Mouse (Mus musculus) forebrain, embryonic 15.5 days (tissue): ENCODE measurements around the gene Ell. TPM values are rescaled to one million over a fixed set of nuclear protein-coding genes. Genes with fewer than 3 reads are reported as not detected.

Source experiments
- ATAC-seq: fragments of 200-750 bp; cut with Nextera tagmentation; replicated peaks from 2 replicates; pipeline ENCODE4 v1.8.0; 2017; ENCODE audit warnings: mild to moderate bottlenecking, moderate TSS enrichment, moderate library complexity
- H3K27ac ChIP-seq: fragments of 300-500 bp; sonication (generic); replicated peaks from 2 replicates; pipeline ENCODE4 v1.5.1; 2015; ENCODE audit warnings: mild to moderate bottlenecking, inconsistent platforms
- H3K27me3 ChIP-seq: fragments of 300-500 bp; sonication (generic); 2 replicates; pipeline ENCODE4 v1.6.1; 2015; ENCODE audit warnings: inconsistent platforms
- H3K36me3 ChIP-seq: fragments of 300-500 bp; sonication (generic); 2 replicates; pipeline ENCODE4 v1.6.1; 2015; ENCODE audit warnings: mild to moderate bottlenecking, inconsistent platforms
- H3K4me1 ChIP-seq: fragments of 300-500 bp; sonication (generic); 2 replicates; pipeline ENCODE4 v1.6.1; 2015; ENCODE audit warnings: inconsistent platforms
- H3K4me2 ChIP-seq: fragments of 300-500 bp; sonication (generic); replicated peaks from 2 replicates; pipeline ENCODE4 v1.6.1; 2015; ENCODE audit warnings: mild to moderate bottlenecking, inconsistent platforms
- H3K4me3 ChIP-seq: fragments of 300-500 bp; sonication (generic); 2 replicates; pipeline ENCODE4 v1.5.1; 2015; ENCODE audit warnings: mild to moderate bottlenecking, inconsistent platforms
- H3K9ac ChIP-seq: fragments of 300-500 bp; sonication (generic); replicated peaks from 2 replicates; pipeline ENCODE4 v1.6.1; 2015; ENCODE audit warnings: mild to moderate bottlenecking, inconsistent platforms
- H3K9me3 ChIP-seq: fragments of 300-500 bp; sonication (generic); 2 replicates; pipeline ENCODE4 v1.6.1; 2016; ENCODE audit warnings: inconsistent platforms
- WGBS: fragments of 180-500 bp; shearing (Covaris S2); methylation state at CpG from one replicate; pipeline ENCODE4 v1.1.7; 2015; ENCODE audit warnings: mixed read lengths; 5-methylcytosine and 5-hydroxymethylcytosine counted together
- polyA plus RNA-seq: library from polyadenylated mRNA; unstranded; fragments of >200 nt; fragmentation: Nextera tagmentation; extraction: Ambion mirVana; gene quantifications from 2 replicates; pipeline ENCODE4 v1.2.1, GENCODE M21; 2015

The Ell gene
- polyA plus RNA-seq, 1 experiment from 2014 or later: 19.2 TPM

DNA sequence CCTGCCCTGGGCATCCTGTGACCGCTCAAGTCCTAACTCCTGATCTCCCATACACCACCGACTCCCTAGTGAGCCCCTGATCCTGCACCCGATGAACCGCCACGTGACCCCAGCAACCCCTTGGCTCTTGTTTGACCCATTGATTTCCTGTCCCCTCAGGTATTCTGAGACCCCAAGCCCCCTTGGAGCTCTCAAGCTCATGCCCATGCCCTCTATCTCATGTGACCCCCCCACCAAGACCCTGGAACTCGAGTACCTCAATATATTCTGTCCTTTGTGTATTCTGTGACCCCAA is 68.3 kb downstream of the Ell start:
- peaks cover 53% of the 10 kb centered on the region for H3K4me1 ChIP-seq

DNA sequence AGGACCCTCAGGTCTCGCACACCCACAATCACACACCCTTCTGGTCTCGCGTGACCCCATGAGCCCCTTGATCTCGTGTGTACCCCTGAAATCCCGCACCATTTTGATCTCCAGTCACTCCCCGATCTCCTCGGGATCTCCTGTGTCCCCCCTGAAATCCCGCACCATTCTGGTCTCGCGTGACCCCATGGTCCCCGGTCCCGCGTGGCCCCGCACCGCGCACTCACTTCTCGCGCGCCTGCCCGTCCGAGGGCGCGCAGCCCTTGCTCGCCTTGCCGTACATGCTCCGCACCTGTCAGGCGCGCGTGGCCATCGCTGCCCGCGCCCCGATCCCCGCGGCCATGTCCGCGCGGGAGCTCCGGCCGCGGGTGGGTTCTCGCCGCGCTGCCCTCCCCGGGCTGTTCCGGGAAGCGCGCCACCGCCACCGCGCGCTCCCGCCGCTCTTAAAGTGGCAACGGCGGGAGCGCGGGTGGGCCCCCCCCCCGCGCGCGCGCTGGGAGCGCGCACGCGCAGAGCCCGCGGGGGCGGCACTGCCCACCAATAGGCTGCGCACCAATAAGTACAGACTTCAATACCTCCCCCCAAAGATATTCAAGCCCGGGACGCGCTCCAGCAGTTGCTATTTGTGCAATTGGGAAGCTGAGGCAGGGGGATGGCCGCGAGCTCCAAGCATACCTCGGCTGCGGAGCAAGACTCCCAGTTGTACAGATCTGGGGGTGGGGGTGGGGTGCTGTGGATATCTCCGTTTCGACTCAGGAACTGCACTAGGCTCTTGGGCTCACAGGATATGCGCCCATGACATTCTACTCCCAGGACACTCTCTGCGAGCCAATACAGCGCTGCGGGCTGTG is 68.9 kb downstream of the Ell start:
- Histone ChIP-seq H3K4me1 (peaks cover 53% of the 10 kb centered on the region), H3K4me2 (peak overlapping the region; percentile 63), H3K27ac (peak overlapping the region; percentile 70), H3K27me3 (peaks cover 4% of the 10 kb centered on the region; the same call in 1 of the 2 replicates), H3K9ac (peak overlapping the region; percentile 71), H3K4me3 (peak overlapping the region; percentile 58), H3K9me3 (no peaks in the 10 kb centered on the region), H3K36me3 (no peaks in the 10 kb centered on the region)
- 1% methylated on average over 84 of the region's 84 CpGs for WGBS
- 0 out of 2 replicates have a peak, but pooled peaks have one; percentile 14 for ATAC-seq

More for the DNA sequence above, 68.3 kb downstream of the Ell start:
- Histone ChIP-seq H3K4me3 (peak overlapping the region; percentile 58), H3K9me3 (no peaks in the 10 kb centered on the region), H3K9ac (peak overlapping the region; percentile 71), H3K4me2 (peak overlapping the region; percentile 63), H3K36me3 (no peaks in the 10 kb centered on the region), H3K27me3 (peaks cover 4% of the 10 kb centered on the region; the same call in 1 of the 2 replicates), H3K27ac (peak overlapping the region; percentile 70; the same call in 1 of the 2 replicates)
- ATAC-seq: no peak
- WGBS: 21% methylated on average over 6 of the region's 6 CpGs

DNA sequence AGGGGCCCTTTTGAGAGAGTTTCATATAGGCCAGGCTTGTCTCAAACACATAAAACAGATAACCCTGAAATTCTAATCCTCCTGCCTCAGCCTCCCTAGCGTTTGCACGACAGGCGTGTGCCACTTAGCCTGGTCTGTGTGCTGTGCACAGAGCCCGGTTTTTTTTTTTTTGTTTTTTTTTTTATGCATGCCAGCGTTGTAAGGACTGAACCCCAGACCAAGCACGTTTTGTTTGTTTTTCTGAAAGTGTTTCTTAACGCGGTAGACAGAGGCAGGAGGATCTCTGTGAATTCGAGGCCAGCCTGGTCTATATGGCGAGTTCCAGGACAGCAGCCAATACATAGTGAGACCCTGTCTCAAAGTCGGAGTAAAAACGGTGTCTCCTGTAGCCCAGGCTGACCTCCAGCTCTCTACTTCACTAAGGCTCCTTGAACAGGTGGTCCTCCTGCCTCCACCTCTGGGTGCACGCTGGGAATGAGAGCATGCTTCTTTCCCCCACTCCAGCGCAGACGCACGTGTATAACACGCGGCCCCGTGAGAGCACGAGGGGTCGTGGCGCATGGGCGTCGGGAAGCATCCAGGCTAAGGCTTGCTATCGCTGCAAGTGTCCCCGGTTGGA is 69.6 kb downstream of the Ell start, which contains the start of gene Ssbp4:
Gene Ssbp4, minus strand, starts transcription at position 124 of the 619 bp plus-strand sequence.
- H3K4me1 ChIP-seq: peaks cover 53% of the 10 kb centered on the region
- ATAC-seq: no peak
- H3K9me3 ChIP-seq: no peaks in the 10 kb centered on the region
- H3K27ac ChIP-seq: peak within 1 kb of the TSS; percentile 70
- WGBS: 6% methylated on average over 26 of the region's 26 CpGs
- no peaks in the 10 kb centered on the region for H3K36me3 ChIP-seq
- H3K9ac ChIP-seq: peak within 1 kb of the TSS; percentile 71
- H3K27me3 ChIP-seq: peaks cover 4% of the 10 kb centered on the region; the same call in 1 of the 2 replicates
- peak within 1 kb of the TSS; percentile 63 for H3K4me2 ChIP-seq
- H3K4me3 ChIP-seq: peak within 1 kb of the TSS; percentile 58

DNA sequence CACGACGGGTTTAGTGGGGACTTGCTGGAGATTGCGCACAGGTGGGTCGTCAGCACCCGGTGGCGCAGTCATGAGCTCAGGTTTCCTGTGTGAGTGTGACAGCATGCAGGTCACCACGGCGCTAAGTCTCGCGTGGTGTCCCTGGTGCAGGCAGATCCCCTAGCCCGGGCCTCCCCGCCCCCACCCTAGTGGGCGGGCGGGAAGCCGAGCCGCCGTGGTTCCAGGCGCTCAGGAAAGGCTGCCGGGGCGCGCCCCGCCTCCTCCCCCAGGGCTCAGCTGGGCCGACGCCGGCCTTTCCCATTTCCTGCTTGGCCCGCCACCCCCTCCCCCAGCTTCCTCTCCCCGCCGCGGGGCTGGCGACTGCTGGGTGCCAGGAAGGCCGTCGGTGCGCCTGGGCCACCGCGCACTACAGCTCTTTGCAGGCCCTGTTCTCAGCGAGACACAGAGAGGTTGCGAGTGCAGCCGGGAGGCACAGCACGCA is 70.2 kb downstream of the Ell start:
- peak; percentile 27 for ATAC-seq
- no peaks in the 10 kb centered on the region for H3K36me3 ChIP-seq
- H3K27ac ChIP-seq: peak overlapping the region; percentile 70
- peaks cover 4% of the 10 kb centered on the region; the same call in 1 of the 2 replicates for H3K27me3 ChIP-seq
- H3K4me3 ChIP-seq: peak overlapping the region; percentile 37
- H3K9me3 ChIP-seq: no peaks in the 10 kb centered on the region
- peak overlapping the region; percentile 36 for H3K9ac ChIP-seq
- whole genome bisulfite sequencing: under 1% methylated on average over 39 of the region's 39 CpGs
- H3K4me2 ChIP-seq: peak overlapping the region; percentile 63
- peaks cover 53% of the 10 kb centered on the region for H3K4me1 ChIP-seq

DNA sequence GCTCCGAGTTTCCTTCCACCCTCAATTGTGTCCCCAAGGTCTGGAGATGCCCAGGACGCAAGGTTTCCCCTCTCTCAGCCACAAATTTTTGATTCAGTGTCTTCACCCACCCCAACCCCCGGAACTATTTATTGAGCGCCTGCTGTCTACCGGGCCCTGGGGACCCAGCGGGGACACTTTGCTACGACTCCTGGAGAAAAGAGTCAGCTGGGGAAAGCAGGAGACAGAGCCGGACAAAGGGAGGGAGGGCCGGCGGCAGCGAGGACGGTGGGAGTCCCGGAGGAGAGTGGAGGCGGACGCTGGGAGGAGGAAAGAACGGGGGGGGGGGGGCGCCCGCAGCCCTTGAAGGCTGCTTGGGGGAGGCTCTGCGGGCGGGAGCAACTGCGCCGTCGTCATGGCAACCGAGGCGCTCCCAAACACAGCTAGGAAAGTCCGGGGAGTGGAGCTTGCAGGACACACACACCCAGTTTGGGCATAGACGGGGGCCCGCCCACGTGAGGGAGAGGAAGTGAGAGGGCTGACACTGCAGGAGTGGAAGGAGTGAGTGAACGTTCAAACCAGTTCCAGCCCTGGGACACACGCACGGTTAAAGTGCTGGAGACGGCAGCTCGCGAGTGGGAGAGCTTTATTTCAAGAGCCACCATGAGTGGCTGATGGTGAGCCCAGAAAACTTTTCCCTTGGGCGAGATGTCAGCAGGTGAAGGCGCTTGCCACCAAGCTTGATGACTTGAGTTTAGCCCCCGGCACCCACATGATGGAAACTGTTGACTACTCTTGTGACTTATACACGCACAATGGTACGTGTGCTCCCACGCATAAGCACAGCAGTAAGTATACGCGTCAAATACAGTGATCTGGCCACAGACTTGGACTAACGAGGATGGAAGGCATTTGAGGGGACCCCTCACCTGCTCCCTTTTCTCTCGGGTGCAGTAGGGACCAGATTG is 70.9 kb downstream of the Ell start:
- peaks cover 4% of the 10 kb centered on the region; the same call in 1 of the 2 replicates for H3K27me3 ChIP-seq
- H3K4me2 ChIP-seq: peak overlapping the region; percentile 63
- peak overlapping the region; percentile 36 for H3K9ac ChIP-seq
- 1% methylated on average over 42 of the region's 45 CpGs for WGBS
- ATAC-seq: peak; percentile 25
- H3K9me3 ChIP-seq: no peaks in the 10 kb centered on the region
- H3K4me3 ChIP-seq: peak overlapping the region; percentile 37
- peak overlapping the region; percentile 70 for H3K27ac ChIP-seq
- H3K36me3 ChIP-seq: no peaks in the 10 kb centered on the region
- H3K4me1 ChIP-seq: peaks cover 53% of the 10 kb centered on the region

DNA sequence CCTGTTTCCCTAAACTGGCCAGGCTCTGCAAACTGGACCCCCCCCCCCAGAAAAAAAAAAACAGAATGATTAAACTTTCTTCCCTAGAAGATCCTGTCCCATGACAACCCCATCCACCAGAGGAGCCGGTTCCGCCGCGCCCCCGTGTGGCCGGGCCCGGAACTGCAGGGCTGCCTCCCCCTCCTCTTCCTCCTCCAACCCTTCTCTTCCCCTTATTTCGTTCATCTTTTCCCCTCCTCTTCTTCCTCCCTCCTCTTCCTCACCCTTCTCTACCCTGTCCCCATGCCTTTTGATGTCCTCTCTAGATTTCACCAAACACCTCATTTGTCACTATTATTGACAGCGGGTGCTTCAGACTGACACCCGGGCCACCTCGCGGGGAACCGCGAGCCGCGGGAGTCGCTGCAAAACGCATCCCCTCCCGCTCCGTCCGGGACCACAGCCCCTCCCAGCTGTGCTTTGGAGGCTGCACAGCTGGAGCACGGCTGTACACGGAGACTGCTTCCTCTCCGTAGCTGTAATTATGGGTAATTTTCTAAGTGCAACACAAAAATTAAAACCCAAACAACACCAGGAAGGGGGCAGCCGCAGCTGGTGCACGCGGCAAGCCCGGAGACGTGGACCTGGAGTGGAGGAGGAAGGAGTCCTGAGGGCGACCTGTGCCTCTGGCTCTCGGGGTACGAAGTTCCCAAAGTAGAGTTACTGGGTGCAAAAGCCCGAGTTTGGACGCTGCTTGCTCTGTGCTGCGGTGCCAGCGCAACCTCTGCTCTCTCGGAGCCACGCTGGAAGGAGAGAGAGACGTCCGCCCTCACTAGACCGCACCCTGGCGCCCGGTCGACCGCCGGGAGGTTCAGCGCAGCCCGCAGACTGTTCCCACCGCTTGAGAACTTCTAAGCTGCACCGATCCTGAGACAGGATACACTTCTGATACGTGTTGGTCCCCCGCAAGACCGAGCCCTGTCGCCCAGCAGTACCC is 71.8 kb downstream of the Ell start:
- Histone ChIP-seq H3K4me1 (peaks cover 53% of the 10 kb centered on the region), H3K4me3 (peak overlapping the region; percentile 32), H3K27me3 (peaks cover 4% of the 10 kb centered on the region; the same call in 1 of the 2 replicates), H3K36me3 (no peaks in the 10 kb centered on the region), H3K4me2 (peak overlapping the region; percentile 63), H3K9ac (peak overlapping the region; percentile 32), H3K27ac (peak overlapping the region; percentile 57), H3K9me3 (no peaks in the 10 kb centered on the region)
- ATAC-seq: peak; percentile 11; the same call in 1 of the 2 replicates
- WGBS: under 1% methylated on average over 54 of the region's 54 CpGs

DNA sequence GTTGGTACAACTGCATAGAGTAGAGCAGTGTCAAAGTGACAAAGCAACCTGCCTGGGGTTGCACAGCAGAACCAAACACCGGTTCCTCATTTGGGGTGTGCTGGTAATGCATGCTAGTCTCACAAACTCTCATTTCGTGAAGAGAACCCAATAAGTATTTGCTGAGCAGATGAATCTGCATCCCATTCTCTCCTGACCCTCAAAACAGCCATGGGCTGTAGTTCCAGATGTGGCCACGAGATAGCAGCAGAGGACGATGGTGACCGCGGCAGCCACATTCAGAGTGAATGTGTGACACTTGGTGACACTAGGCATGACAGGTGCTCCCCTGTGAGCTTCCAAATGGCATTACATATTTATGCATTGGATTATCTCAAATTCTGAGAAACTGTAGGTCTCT is 72.6 kb downstream of the Ell start:
- H3K4me3 ChIP-seq: peak overlapping the region; percentile 32
- 0 out of 2 replicates have a peak, but pooled peaks have one; percentile 3 for ATAC-seq
- 0% methylated on average over 6 of the region's 6 CpGs for WGBS
- H3K27ac ChIP-seq: peak overlapping the region; percentile 39
- H3K4me1 ChIP-seq: peaks cover 49% of the 10 kb centered on the region
- peaks cover 4% of the 10 kb centered on the region; the same call in 1 of the 2 replicates for H3K27me3 ChIP-seq
- H3K4me2 ChIP-seq: peak overlapping the region; percentile 63
- H3K36me3 ChIP-seq: no peaks in the 10 kb centered on the region
- H3K9ac ChIP-seq: peak overlapping the region; percentile 32; the same call in 1 of the 2 replicates
- no peaks in the 10 kb centered on the region for H3K9me3 ChIP-seq

DNA sequence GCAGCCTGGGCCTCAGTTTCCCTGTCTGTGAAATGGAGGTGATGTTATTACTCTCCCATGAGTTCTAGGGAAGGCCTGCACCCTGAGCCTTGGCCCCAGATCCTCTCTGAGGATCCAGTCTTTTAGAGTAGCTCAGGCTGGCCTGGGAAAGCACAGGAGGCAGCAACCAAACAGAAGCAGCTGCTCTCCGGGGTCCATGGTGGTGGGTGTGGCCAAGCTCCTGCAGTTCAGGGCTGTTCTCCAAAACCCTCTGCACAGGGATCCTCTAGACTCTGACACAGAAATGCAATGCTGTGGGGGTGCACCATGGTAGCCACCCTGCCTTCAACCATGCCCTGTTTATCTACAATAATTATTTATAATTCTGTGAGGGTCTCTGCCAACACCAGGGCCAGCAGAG is 74.5 kb downstream of the Ell start:
- no peak overlapping the region for H3K9ac ChIP-seq
- H3K4me2 ChIP-seq: no peak overlapping the region
- no peak for ATAC-seq
- no peak overlapping the region for H3K27ac ChIP-seq
- H3K4me1 ChIP-seq: peaks cover 33% of the 10 kb centered on the region
- H3K4me3 ChIP-seq: no peak overlapping the region
- H3K27me3 ChIP-seq: peaks cover 4% of the 10 kb centered on the region; the same call in 1 of the 2 replicates
- H3K9me3 ChIP-seq: no peaks in the 10 kb centered on the region
- H3K36me3 ChIP-seq: no peaks in the 10 kb centered on the region
- WGBS: 0% methylated on average over 1 of the region's 1 CpGs

DNA sequence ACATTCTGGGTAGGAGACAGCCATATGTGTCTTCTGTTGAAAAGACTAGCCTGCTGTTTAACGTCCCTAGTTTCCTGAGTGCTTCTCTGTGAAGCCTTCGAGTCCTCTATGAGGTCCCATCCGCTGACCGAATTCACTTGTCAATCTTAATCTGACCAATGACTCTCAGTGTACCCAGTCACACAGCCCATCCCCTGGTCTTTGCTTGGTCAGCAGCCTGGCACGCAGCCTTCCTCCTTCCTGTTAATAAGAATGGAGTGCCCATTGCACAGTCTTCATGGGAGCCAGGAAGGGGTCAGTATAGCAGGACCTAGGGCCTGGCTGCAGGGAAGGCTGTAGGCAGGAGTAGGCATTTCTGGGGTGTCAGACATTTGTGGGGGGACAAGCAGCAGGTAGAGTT is 75.2 kb downstream of the Ell start:
- Histone ChIP-seq H3K27me3 (no peaks in the 10 kb centered on the region; the same call in 1 of the 2 replicates), H3K4me2 (no peak overlapping the region), H3K36me3 (no peaks in the 10 kb centered on the region), H3K27ac (no peak overlapping the region), H3K4me1 (peaks cover 27% of the 10 kb centered on the region), H3K9ac (no peak overlapping the region), H3K4me3 (no peak overlapping the region), H3K9me3 (no peaks in the 10 kb centered on the region)
- no peak for ATAC-seq
- WGBS: 84% methylated on average over 5 of the region's 5 CpGs

DNA sequence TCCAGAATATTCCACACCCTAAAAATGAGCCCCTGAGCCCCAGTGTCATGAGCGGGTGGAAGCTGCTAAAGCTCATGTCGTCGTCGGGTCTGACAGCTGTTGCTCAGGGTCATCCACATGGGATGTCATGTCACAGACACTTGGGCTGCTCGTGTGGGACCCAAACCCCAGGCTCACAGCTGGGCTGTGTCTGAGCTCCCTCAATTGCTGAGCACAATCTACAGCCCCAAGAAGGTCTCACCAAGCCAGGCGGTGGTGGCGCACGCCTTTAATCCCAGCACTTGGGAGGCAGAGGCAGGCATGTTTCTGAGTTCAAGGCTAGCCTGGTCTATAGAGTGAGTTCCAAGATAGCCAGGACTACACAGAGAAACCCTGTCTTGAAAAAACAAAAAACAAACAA is 76.0 kb downstream of the Ell start:
- 90% methylated on average over 8 of the region's 8 CpGs for WGBS
- Histone ChIP-seq H3K4me3 (no peak overlapping the region), H3K27ac (no peak overlapping the region)

More for the DNA sequence above, 76.0 kb downstream of the Ell start:
- no peaks in the 10 kb centered on the region for H3K36me3 ChIP-seq
- no peaks in the 10 kb centered on the region for H3K9me3 ChIP-seq
- peaks cover 19% of the 10 kb centered on the region for H3K4me1 ChIP-seq
- H3K27me3 ChIP-seq: no peaks in the 10 kb centered on the region; the same call in 1 of the 2 replicates
- no peak for ATAC-seq
- no peak overlapping the region for H3K4me2 ChIP-seq
- no peak overlapping the region for H3K9ac ChIP-seq
